Mouse (Mus musculus): ENCODE results near the gene Bptf. TPM values are rescaled to one million over a fixed set of nuclear protein-coding genes. Genes with fewer than 3 reads are reported as not detected.
"Not testable (repeated sequence)": the region's sequence is repeated elsewhere in the genome, so short reads cannot be mapped to it uniquely, and the experiment has no call there.

The Bptf gene
- polyA plus RNA-seq, 1 experiment from 2014 or later = 40.6 TPM

DNA sequence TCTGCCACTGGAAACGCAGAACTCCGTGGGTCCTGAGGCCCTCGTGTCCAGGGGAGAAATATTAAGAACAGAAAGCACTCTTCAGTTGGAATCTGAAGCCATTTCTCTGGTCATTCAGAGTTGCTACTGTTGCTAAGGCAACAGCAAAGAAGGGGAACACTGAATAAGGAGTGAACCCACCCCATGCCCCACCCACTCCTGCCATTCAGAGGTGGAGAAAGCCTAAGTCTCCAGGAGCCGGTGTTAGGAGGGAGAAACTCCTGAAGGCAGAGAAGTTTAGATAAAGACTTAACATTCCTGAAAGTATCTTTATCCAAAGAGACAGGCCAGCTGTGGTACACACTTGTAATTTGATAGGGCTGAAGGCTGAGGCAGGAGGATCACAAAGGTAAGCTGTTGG, 112.6 kb downstream of the Bptf start:
- ATAC-seq (ENCODE audit: low FRiP score) = no peak
- 41% methylated on average over 4 of the region's 4 CpGs for WGBS
- no peaks in the 10 kb centered on the region for H3K9me3 ChIP-seq (ENCODE audit: control insufficient read depth, low read length)
- no peak overlapping the region for H3K4me3 ChIP-seq (replicated peaks; ENCODE audit: low read length)
- no peak for DNase-seq (ENCODE audit: low spot score)
- no peaks in the 10 kb centered on the region for H3K27me3 ChIP-seq (ENCODE audit: control insufficient read depth, insufficient read depth, low read length)
- no peak overlapping the region for H3K4me2 ChIP-seq (replicated peaks)
- no peaks in the 10 kb centered on the region for H3K36me3 ChIP-seq (replicated peaks; ENCODE audit: control insufficient read depth, insufficient read depth)
- H3K9ac ChIP-seq = no peak overlapping the region
- peaks cover 3% of the 10 kb centered on the region; the same call in 1 of the 2 replicates for H3K4me1 ChIP-seq (replicated peaks; ENCODE audit: control insufficient read depth, insufficient read depth, low read length)
- no peak overlapping the region for H3K27ac ChIP-seq

GRCm38 (mm10) chr11:107018606-107019005, 113.3 kb downstream of the Bptf start:
- no peak for ATAC-seq (ENCODE audit: low FRiP score)
- Histone ChIP-seq H3K4me3 (replicated peaks; ENCODE audit: low read length) (no peak overlapping the region), H3K27ac (no peak overlapping the region), H3K9me3 (ENCODE audit: control insufficient read depth, low read length) (no peaks in the 10 kb centered on the region), H3K9ac (no peak overlapping the region), H3K27me3 (ENCODE audit: control insufficient read depth, insufficient read depth, low read length) (no peaks in the 10 kb centered on the region), H3K4me2 (replicated peaks) (no peak overlapping the region), H3K36me3 (replicated peaks; ENCODE audit: control insufficient read depth, insufficient read depth) (no peaks in the 10 kb centered on the region), H3K4me1 (replicated peaks; ENCODE audit: control insufficient read depth, insufficient read depth, low read length) (no peaks in the 10 kb centered on the region)
- DNase-seq (ENCODE audit: low spot score) = no peak
- WGBS = 25% methylated on average over 8 of the region's 8 CpGs

GRCm38 (mm10) chr11:107017339-107017886, 114.5 kb downstream of the Bptf start:
- no peaks in the 10 kb centered on the region for H3K27me3 ChIP-seq (ENCODE audit: control insufficient read depth, insufficient read depth, low read length)
- no peak overlapping the region for H3K4me3 ChIP-seq (replicated peaks; ENCODE audit: low read length)
- ATAC-seq (ENCODE audit: low FRiP score) (no peak), DNase-seq (ENCODE audit: low spot score) (no peak)
- 62% methylated on average over 6 of the region's 6 CpGs for WGBS
- H3K36me3 ChIP-seq (replicated peaks; ENCODE audit: control insufficient read depth, insufficient read depth) = no peaks in the 10 kb centered on the region
- no peak overlapping the region for H3K27ac ChIP-seq
- H3K9ac ChIP-seq = no peak overlapping the region
- no peaks in the 10 kb centered on the region for H3K9me3 ChIP-seq (ENCODE audit: control insufficient read depth, low read length)
- H3K4me2 ChIP-seq (replicated peaks) = no peak overlapping the region
- no peaks in the 10 kb centered on the region for H3K4me1 ChIP-seq (replicated peaks; ENCODE audit: control insufficient read depth, insufficient read depth, low read length)

- DNase-seq (ENCODE audit: low spot score) (no peak), ATAC-seq (ENCODE audit: low FRiP score) (no peak)
- Histone ChIP-seq H3K36me3 (replicated peaks; ENCODE audit: control insufficient read depth, insufficient read depth) (no peaks in the 10 kb centered on the region), H3K27ac (no peak overlapping the region), H3K9me3 (ENCODE audit: control insufficient read depth, low read length) (no peaks in the 10 kb centered on the region), H3K27me3 (ENCODE audit: control insufficient read depth, insufficient read depth, low read length) (no peaks in the 10 kb centered on the region), H3K9ac (no peak overlapping the region), H3K4me1 (replicated peaks; ENCODE audit: control insufficient read depth, insufficient read depth, low read length) (peaks cover under 1% of the 10 kb centered on the region; the same call in 1 of the 2 replicates), H3K4me3 (replicated peaks; ENCODE audit: low read length) (no peak overlapping the region), H3K4me2 (replicated peaks) (no peak overlapping the region)
- 88% methylated on average over 1 of the region's 1 CpGs for WGBS
Measured at GRCm38 (mm10) chr11:107016893-107017292, 115.0 kb downstream of the Bptf start.

DNA sequence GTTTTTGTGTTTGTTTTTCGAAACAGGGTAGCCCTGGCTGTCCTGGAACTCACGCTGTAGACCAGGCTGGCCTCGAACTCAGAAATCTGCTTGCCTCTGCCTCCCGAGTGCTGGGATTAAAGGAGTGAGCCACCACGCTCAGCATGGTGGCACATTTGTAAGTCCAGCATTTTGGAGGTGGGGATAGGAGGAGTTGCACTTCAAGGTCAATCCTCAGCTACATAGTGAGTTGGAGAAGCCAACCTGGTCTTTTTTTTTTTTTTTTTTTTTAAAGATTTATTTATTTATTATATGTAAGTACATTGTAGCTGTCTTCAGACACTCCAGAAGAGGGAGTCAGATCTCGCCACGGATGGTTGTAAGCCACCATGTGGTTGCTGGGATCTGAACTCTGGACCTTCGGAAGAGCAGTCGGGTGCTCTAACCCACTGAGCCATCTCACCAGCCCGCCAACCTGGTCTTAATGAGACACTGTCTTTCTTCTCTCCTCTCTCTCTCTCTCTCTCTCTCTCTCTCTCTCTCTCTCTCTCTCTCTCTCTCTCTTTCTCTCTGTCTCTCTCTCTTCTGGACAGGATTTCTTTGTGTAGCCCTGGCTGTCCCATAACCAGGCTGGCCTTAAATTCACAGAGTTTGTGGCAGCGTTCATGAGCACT, 116.3 kb downstream of the Bptf start:
- WGBS = 75% methylated on average over 11 of the region's 11 CpGs
- not testable (repeated sequence) for H3K4me1 ChIP-seq (replicated peaks; ENCODE audit: control insufficient read depth, insufficient read depth, low read length); H3K36me3 ChIP-seq (replicated peaks; ENCODE audit: control insufficient read depth, insufficient read depth); H3K4me3 ChIP-seq (replicated peaks; ENCODE audit: low read length); DNase-seq (ENCODE audit: low spot score); H3K27me3 ChIP-seq (ENCODE audit: control insufficient read depth, insufficient read depth, low read length); H3K9ac ChIP-seq; H3K4me2 ChIP-seq (replicated peaks); ATAC-seq (ENCODE audit: low FRiP score); H3K27ac ChIP-seq; H3K9me3 ChIP-seq (ENCODE audit: control insufficient read depth, low read length)

DNA sequence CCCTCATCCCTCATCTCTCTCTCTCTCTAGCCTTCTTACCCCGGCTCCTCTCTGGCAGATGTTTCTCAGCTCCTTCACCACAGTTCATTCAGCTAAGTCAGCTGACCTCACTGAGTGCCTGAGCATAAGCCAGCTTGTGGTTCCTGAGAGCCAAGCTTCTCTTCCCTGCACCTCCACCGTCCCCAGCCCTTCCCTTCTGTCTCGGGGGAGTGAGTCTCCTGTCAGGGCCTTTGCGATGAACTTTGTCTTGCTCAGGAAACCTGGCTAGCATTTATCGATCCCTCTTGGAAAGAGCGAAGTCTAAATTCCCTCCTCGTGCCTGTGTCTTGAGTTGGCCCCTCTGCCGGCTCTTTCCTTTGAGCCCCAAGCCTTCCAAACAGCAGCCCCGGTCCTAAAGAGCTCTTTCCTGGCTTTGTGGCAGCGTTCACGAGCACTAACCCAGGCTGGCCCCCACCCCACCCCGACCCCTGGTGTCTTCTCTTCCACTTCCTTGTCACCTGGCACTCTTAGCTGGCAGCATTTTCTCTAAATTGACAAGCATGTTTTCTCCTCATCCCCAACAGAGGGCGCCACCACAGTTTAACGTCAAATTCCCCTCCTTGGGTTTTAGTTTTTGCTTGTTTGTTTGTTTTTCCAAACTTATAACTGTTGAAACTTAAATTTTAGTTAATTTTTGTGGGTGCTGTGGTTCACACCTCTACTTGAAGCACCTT, 117.2 kb downstream of the Bptf start:
- 49% methylated on average over 14 of the region's 14 CpGs for WGBS
- Histone ChIP-seq H3K4me2 (replicated peaks) (no peak overlapping the region), H3K27ac (no peak overlapping the region), H3K27me3 (ENCODE audit: control insufficient read depth, insufficient read depth, low read length) (no peaks in the 10 kb centered on the region), H3K4me1 (replicated peaks; ENCODE audit: control insufficient read depth, insufficient read depth, low read length) (peaks cover 6% of the 10 kb centered on the region), H3K9me3 (ENCODE audit: control insufficient read depth, low read length) (no peaks in the 10 kb centered on the region), H3K4me3 (replicated peaks; ENCODE audit: low read length) (no peak overlapping the region), H3K36me3 (replicated peaks; ENCODE audit: control insufficient read depth, insufficient read depth) (no peaks in the 10 kb centered on the region), H3K9ac (no peak overlapping the region)
- ATAC-seq (ENCODE audit: low FRiP score) (no peak), DNase-seq (ENCODE audit: low spot score) (no peak)

DNA sequence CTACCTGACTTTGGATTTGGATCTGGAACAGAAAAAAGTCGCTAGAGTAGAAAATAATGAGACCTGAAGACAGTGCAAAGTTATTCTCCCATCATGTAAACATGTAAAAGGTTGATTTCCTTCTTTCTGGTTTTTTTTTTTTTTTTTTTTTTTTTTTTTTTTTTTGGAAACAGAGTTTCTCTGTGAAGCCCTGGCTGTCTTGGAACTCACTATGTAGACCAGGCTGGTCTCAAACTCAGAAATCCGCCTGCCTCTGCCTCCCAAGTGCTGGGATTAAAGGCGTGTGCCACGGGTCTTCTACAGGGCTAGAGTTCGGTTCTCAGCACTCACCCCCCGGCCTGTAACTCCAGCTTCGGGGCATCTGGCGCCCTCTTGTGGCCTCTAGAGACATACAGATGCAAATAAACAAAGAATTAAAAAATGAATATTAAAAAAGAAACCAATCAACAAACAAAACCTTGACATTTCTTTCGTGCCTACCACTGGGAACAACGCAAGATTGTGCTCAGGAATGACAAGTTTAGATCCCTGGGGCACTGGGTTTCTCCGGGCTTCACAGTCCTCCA, 117.8 kb downstream of the Bptf start:
- no peak for DNase-seq (ENCODE audit: low spot score)
- no peak for ATAC-seq (ENCODE audit: low FRiP score)
- Histone ChIP-seq H3K9me3 (ENCODE audit: control insufficient read depth, low read length) (no peaks in the 10 kb centered on the region), H3K27ac (no peak overlapping the region), H3K4me1 (replicated peaks; ENCODE audit: control insufficient read depth, insufficient read depth, low read length) (peaks cover 6% of the 10 kb centered on the region), H3K36me3 (replicated peaks; ENCODE audit: control insufficient read depth, insufficient read depth) (no peaks in the 10 kb centered on the region), H3K4me3 (replicated peaks; ENCODE audit: low read length) (no peak overlapping the region), H3K27me3 (ENCODE audit: control insufficient read depth, insufficient read depth, low read length) (no peaks in the 10 kb centered on the region), H3K9ac (no peak overlapping the region), H3K4me2 (replicated peaks) (no peak overlapping the region)
- WGBS = 80% methylated on average over 11 of the region's 11 CpGs

GRCm38 (mm10) chr11:107012324-107013017, 119.5 kb downstream of the Bptf start:
- Histone ChIP-seq H3K4me1 (replicated peaks; ENCODE audit: control insufficient read depth, insufficient read depth, low read length) (peaks cover 6% of the 10 kb centered on the region), H3K27me3 (ENCODE audit: control insufficient read depth, insufficient read depth, low read length) (no peaks in the 10 kb centered on the region), H3K36me3 (replicated peaks; ENCODE audit: control insufficient read depth, insufficient read depth) (no peaks in the 10 kb centered on the region), H3K4me3 (replicated peaks; ENCODE audit: low read length) (peak overlapping the region; percentile 56), H3K27ac (peak overlapping the region; percentile 93), H3K9me3 (ENCODE audit: control insufficient read depth, low read length) (no peaks in the 10 kb centered on the region), H3K9ac (peak overlapping the region; percentile 75), H3K4me2 (replicated peaks) (peak overlapping the region; percentile 59)
- WGBS = under 1% methylated on average over 37 of the region's 37 CpGs
- DNase-seq (ENCODE audit: low spot score) = peak; percentile 100
- peak; percentile 97 for ATAC-seq (ENCODE audit: low FRiP score)

Data from hindbrain, embryonic 14.5 days (tissue).